Mouse (Mus musculus) cerebellum, postnatal 14 days (tissue): ENCODE data around the gene Dpp6.

Source experiments
- DNase-seq, 2 experiments: peaks; one replicate each; pipeline ENCODE4 v3.0.0; 2021; ENCODE audit warnings: mixed read lengths in 2 of 2

The Dpp6 gene

GRCm38 (mm10) chr5:26969941-26970590 is 153.1 kb downstream of the Dpp6 start:
- peak in 1 of 2 experiments; percentile 29 for DNase-seq

GRCm38 (mm10) chr5:26973166-26973565 is 156.2 kb downstream of the Dpp6 start:
- DNase-seq = no peak

- DNase-seq = no peak
Observed at GRCm38 (mm10) chr5:26979348-26979747, 162.3 kb downstream of the Dpp6 start.

GRCm38 (mm10) chr5:26979755-26980154 is 162.8 kb downstream of the Dpp6 start:
- no peak for DNase-seq

- no peak for DNase-seq
Observed at GRCm38 (mm10) chr5:26985114-26985513, 168.1 kb downstream of the Dpp6 start.

- no peak for DNase-seq
Observed at GRCm38 (mm10) chr5:26991587-26991986, 174.6 kb downstream of the Dpp6 start.

GRCm38 (mm10) chr5:27003537-27003936 is 186.5 kb downstream of the Dpp6 start:
- no peak for DNase-seq

- peak; percentile 44 to 75 for DNase-seq
Observed at GRCm38 (mm10) chr5:27009157-27009556, 192.2 kb downstream of the Dpp6 start.

- DNase-seq = peak; percentile 52 to 76
Observed at GRCm38 (mm10) chr5:27010582-27010981, 193.6 kb downstream of the Dpp6 start.

- no peak for DNase-seq
Observed at GRCm38 (mm10) chr5:27018314-27018956, 201.4 kb downstream of the Dpp6 start.

GRCm38 (mm10) chr5:27028611-27029010 is 211.6 kb downstream of the Dpp6 start:
- DNase-seq = no peak

- peak; percentile 53 to 63 for DNase-seq
Observed at GRCm38 (mm10) chr5:27029784-27030183, 212.8 kb downstream of the Dpp6 start.

GRCm38 (mm10) chr5:27034858-27035257 is 217.9 kb downstream of the Dpp6 start:
- no peak for DNase-seq

GRCm38 (mm10) chr5:27035291-27035690 is 218.3 kb downstream of the Dpp6 start:
- no peak for DNase-seq

GRCm38 (mm10) chr5:27035891-27036290 is 218.9 kb downstream of the Dpp6 start:
- peak; percentile 91 to 94 for DNase-seq

- no peak for DNase-seq
Observed at GRCm38 (mm10) chr5:27037796-27038195, 220.8 kb downstream of the Dpp6 start.

- DNase-seq = peak; percentile 84 to 86
Observed at GRCm38 (mm10) chr5:27048167-27048566, 231.2 kb downstream of the Dpp6 start.

GRCm38 (mm10) chr5:27048926-27049325 is 231.9 kb downstream of the Dpp6 start:
- DNase-seq = peak; percentile 37 to 40

GRCm38 (mm10) chr5:27049341-27050091 is 232.5 kb downstream of the Dpp6 start:
- peak; percentile 54 to 63 for DNase-seq

- peak; percentile 66 to 68 for DNase-seq
Observed at GRCm38 (mm10) chr5:27051250-27051649, 234.2 kb downstream of the Dpp6 start.

- DNase-seq = no peak
Observed at GRCm38 (mm10) chr5:27052441-27052840, 235.4 kb downstream of the Dpp6 start.

- DNase-seq = no peak
Observed at GRCm38 (mm10) chr5:27056436-27056835, 239.4 kb downstream of the Dpp6 start.

GRCm38 (mm10) chr5:27060114-27060513 is 243.1 kb downstream of the Dpp6 start:
- DNase-seq = no peak

- no peak for DNase-seq
Observed at GRCm38 (mm10) chr5:27063871-27064270, 246.9 kb downstream of the Dpp6 start.
